Comparison of ENCODE assay signal across 8 mouse cellular contexts in the genomic region with DNA sequence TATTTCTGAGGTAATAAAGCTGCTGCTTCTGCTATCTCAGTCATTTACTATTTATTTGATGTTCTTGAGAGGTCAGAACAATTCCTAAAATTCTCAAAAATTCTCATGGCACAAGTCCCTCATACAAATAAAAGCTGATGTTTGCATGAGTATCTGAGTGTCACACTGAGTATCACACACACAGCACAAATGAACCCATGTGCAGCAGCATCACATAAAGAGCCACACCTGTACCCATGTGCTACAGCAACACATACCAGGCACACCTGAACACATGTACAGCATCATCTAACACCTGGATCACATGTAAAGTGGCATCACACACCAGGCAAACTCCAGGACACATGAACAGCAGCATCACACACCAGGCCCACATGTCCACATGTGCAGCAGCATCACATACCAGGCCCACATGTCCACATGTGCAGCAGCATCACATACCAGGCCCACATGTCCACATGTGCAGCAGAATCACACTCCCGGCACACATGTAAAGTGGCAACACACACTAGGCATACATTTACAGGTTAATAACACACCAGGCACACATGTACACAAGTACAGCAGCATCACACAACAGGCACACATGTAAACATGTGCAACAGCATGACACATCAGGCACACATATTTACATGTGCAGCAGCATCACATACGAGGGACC.
DNase-seq lines count a peak whose midpoint lies in the region; ATAC-seq and TF ChIP-seq lines count a peak whose summit lies in the region.

No protein-coding gene starts in this region.

- intact Hi-C loops in heart, postnatal 36 days (cut with DNase I), result loop anchor here (5.0 kb wide), 3 partner anchors 101 to 319 kb away; partner anchors contain the start of gene Yes1

- H3K9ac ChIP-seq in heart, embryonic 14.5 days (ENCODE audit: low read length), result peak overlapping the region; percentile 75
- peak overlapping the region; percentile 57 for H3K9ac ChIP-seq in MEL (ENCODE audit: control insufficient read depth, low read depth, low read length, poor library complexity, severe bottlenecking)
- H3K9ac ChIP-seq in forebrain, embryonic 13.5 days, result peak overlapping the region; percentile 70
- H3K9ac ChIP-seq in liver, embryonic 13.5 days, result peak overlapping the region; percentile 75

- TF ChIP-seq CTCF in MEL (IDR thresholded peaks at IDR 0.05 in 2 of 3, conservative IDR thresholded peaks at IDR 0.05 in 1 of 3; ENCODE audit: control insufficient read depth in 1 of 3, insufficient read depth in 1 of 3, low read depth in 2 of 3, low read length in 3 of 3, poor library complexity in 1 of 3, severe bottlenecking in 1 of 3), result no peak; a peak in 1 of 6 replicates

- H3K4me3 ChIP-seq in heart, embryonic 14.5 days (ENCODE audit: control insufficient read depth in 1 of 2, insufficient read depth in 1 of 2, low read depth in 1 of 2, low read length in 2 of 2), result peak overlapping the region; percentile 63 to 66
- H3K4me3 ChIP-seq in MEL (ENCODE audit: control insufficient read depth in 1 of 2, insufficient read depth in 1 of 2, low read depth in 2 of 2, low read length in 2 of 2), result peak overlapping the region; percentile 31 to 59
- peak overlapping the region; percentile 62 for H3K4me3 ChIP-seq in forebrain, embryonic 13.5 days
- peak overlapping the region; percentile 74 for H3K4me3 ChIP-seq in liver, embryonic 13.5 days (replicated peaks)

- H3K27me3 ChIP-seq in heart, embryonic 14.5 days (ENCODE audit: control insufficient read depth, insufficient read depth, low read length), result no peaks in the 10 kb centered on the region
- no peaks in the 10 kb centered on the region for H3K27me3 ChIP-seq in MEL (ENCODE audit: control insufficient read depth in 1 of 2, insufficient read depth in 2 of 2, low read length in 2 of 2)
- no peaks in the 10 kb centered on the region for H3K27me3 ChIP-seq in forebrain, embryonic 13.5 days
- no peaks in the 10 kb centered on the region for H3K27me3 ChIP-seq in liver, embryonic 13.5 days

- TF ChIP-seq POLR2A in MEL (IDR thresholded peaks at IDR 0.05; ENCODE audit: control insufficient read depth in 1 of 2, insufficient read depth in 1 of 2, low read depth in 1 of 2, low read length in 2 of 2, poor library complexity in 1 of 2), result no peak; a peak in 1 of 4 replicates

- H3K4me1 ChIP-seq in heart, embryonic 14.5 days (ENCODE audit: control insufficient read depth in 2 of 2, insufficient read depth in 2 of 2, low read length in 2 of 2), result peaks cover 2 to 4% of the 10 kb centered on the region in 2 experiments; a peak in 1 of 4 replicates
- H3K4me1 ChIP-seq in MEL (ENCODE audit: control insufficient read depth in 1 of 2, insufficient read depth in 2 of 2, low read length in 2 of 2), result no peaks in the 10 kb centered on the region
- peaks cover 11% of the 10 kb centered on the region for H3K4me1 ChIP-seq in forebrain, embryonic 13.5 days
- H3K4me1 ChIP-seq in liver, embryonic 13.5 days (replicated peaks), result peaks cover 12% of the 10 kb centered on the region

- H3K4me2 ChIP-seq in heart, embryonic 14.5 days (ENCODE audit: low read length), result peak overlapping the region; percentile 71
- peak overlapping the region; percentile 70 for H3K4me2 ChIP-seq in forebrain, embryonic 13.5 days
- H3K4me2 ChIP-seq in liver, embryonic 13.5 days, result peak overlapping the region; percentile 76

- peak overlapping the region; percentile 83 to 89 for H3K27ac ChIP-seq in heart, embryonic 14.5 days (replicated peaks in 1 of 2; ENCODE audit: control insufficient read depth in 1 of 2, insufficient read depth in 1 of 2, low read depth in 2 of 2, low read length in 2 of 2)
- H3K27ac ChIP-seq in MEL (ENCODE audit: control insufficient read depth, low read depth, low read length), result peak overlapping the region; percentile 71
- peak overlapping the region; percentile 84 for H3K27ac ChIP-seq in forebrain, embryonic 13.5 days
- peak overlapping the region; percentile 88 for H3K27ac ChIP-seq in liver, embryonic 13.5 days

- no peaks in the 10 kb centered on the region for H3K9me3 ChIP-seq in heart, embryonic 14.5 days (ENCODE audit: control insufficient read depth, low read length)
- H3K9me3 ChIP-seq in MEL (replicated peaks; ENCODE audit: insufficient read depth, low read length), result no peaks in the 10 kb centered on the region
- no peaks in the 10 kb centered on the region for H3K9me3 ChIP-seq in forebrain, embryonic 13.5 days (replicated peaks)
- no peaks in the 10 kb centered on the region; the same call in 1 of the 2 replicates for H3K9me3 ChIP-seq in liver, embryonic 13.5 days (replicated peaks)

- no peak for TF ChIP-seq RAD21 in MEL (IDR thresholded peaks at IDR 0.05; ENCODE audit: low read depth, low read length)

- H3K79me2 ChIP-seq in MEL (ENCODE audit: control insufficient read depth, insufficient read depth, low read length, poor library complexity), result no peaks in the 10 kb centered on the region

- TF ChIP-seq EP300 in MEL (IDR thresholded peaks at IDR 0.05; ENCODE audit: low read depth in 1 of 2, low read length in 2 of 2), result no peak

- no peaks in the 10 kb centered on the region for H3K36me3 ChIP-seq in heart, embryonic 14.5 days (ENCODE audit: control insufficient read depth, insufficient read depth, low read length)
- no peaks in the 10 kb centered on the region for H3K36me3 ChIP-seq in MEL (ENCODE audit: control insufficient read depth in 1 of 2, insufficient read depth in 2 of 2, low read length in 2 of 2)
- H3K36me3 ChIP-seq in forebrain, embryonic 13.5 days (ENCODE audit: poor library complexity, severe bottlenecking), result no peaks in the 10 kb centered on the region
- no peaks in the 10 kb centered on the region for H3K36me3 ChIP-seq in liver, embryonic 13.5 days

- no peak for DNase-seq in heart, postnatal 36 days
- no peak for DNase-seq in MEL (ENCODE audit: low read depth, low spot score)
- peak; percentile 15 for DNase-seq in liver, embryonic 13.5 days
- peak; percentile 48 for DNase-seq in testis, postnatal 14 days (ENCODE audit: low spot score)
- no peak for DNase-seq in spleen, postnatal 10 days (ENCODE audit: low spot score in 2 of 2)
- no peak for DNase-seq in lung, postnatal 4 days

- 23% methylated on average over 2 of the region's 2 CpGs for WGBS in heart, embryonic 14.5 days
- 21% methylated on average over 2 of the region's 2 CpGs for WGBS in forebrain, embryonic 13.5 days
- 19% methylated on average over 2 of the region's 2 CpGs for whole genome bisulfite sequencing in liver, embryonic 13.5 days (ENCODE audit: insufficient replicate concordance)

- ATAC-seq in heart, embryonic 14.5 days (ENCODE audit: insufficient number of reproducible peaks, insufficient read depth, low FRiP score, low read depth), result no peak
- no peak for ATAC-seq in forebrain, embryonic 13.5 days
- ATAC-seq in liver, embryonic 13.5 days (ENCODE audit: low read depth), result no peak; the same call in 1 of the 2 replicates

TF ChIP-seq in MEL, 35 proteins besides CTCF, POLR2A, EP300 and RAD21:
- TF ChIP-seq POLR2AphosphoS5 (IDR thresholded peaks at IDR 0.05; ENCODE audit: borderline replicate concordance, low read depth, low read length) (peak; percentile 99; the same call in 1 of the 2 replicates), MXI1 (IDR thresholded peaks at IDR 0.05; ENCODE audit: low read depth, low read length) (no peak), E2F4 (IDR thresholded peaks at IDR 0.05; ENCODE audit: borderline replicate concordance, low read depth, low read length) (peak; percentile 62; the same call in 1 of the 2 replicates)

Comparison
In these comparisons a context has a peak if more than half of its experiments do, and no peak if none do; other contexts are left out.
1. DNase-seq: peak in liver, embryonic 13.5 days (single experiment) and testis, postnatal 14 days (single experiment); none in heart, postnatal 36 days (0 of 2), MEL (single experiment), spleen, postnatal 10 days (0 of 2) and lung, postnatal 4 days (0 of 2).
2. Peak in every context shown above with its lines, with median percentiles within 50 percentile points of each other: H3K27ac ChIP-seq, H3K4me2 ChIP-seq, H3K4me3 ChIP-seq and H3K9ac ChIP-seq.